Mouse (Mus musculus) CH12F3 (cell line): ENCODE data around the gene 1700016H13Rik.

Experiments used
- in situ Hi-C: fragments of 300-500 bp; cut with MboI; formaldehyde crosslinking; loops from 2 replicates; pipeline ENCODE4 v1.14.3; 2020; ENCODE audit warnings: low sequenced_read_pairs

1700016H13Rik gene

GRCm38 (mm10) chr5:103610856-103611472, 44.8 kb downstream of the 1700016H13Rik start:
- in situ Hi-C loops: no loop called here

- in situ Hi-C loops: no loop called here
These were observed 45.7 kb downstream of the 1700016H13Rik start for GRCm38 (mm10) chr5:103610148-103610547.

GRCm38 (mm10) chr5:103605707-103606106, 50.1 kb downstream of the 1700016H13Rik start:
- in situ Hi-C loops: no loop called here

GRCm38 (mm10) chr5:103603115-103603893, 52.5 kb downstream of the 1700016H13Rik start:
- in situ Hi-C loops: no loop called here

- in situ Hi-C loops: no loop called here
These were observed 56.9 kb downstream of the 1700016H13Rik start for GRCm38 (mm10) chr5:103598881-103599280.

- in situ Hi-C loops: no loop called here
These were observed 57.5 kb downstream of the 1700016H13Rik start for GRCm38 (mm10) chr5:103598264-103598663.
